Mouse (Mus musculus) gastrocnemius, postnatal 10 days (tissue): ENCODE measurements around the gene Foxj1. TPM values are rescaled to one million over a fixed set of nuclear protein-coding genes. Genes with fewer than 3 reads are reported as not detected.

ENCODE experiments used
- DNase-seq: peaks from one replicate; pipeline ENCODE4 v3.0.0; 2021; ENCODE audit warnings: mixed read lengths
- total RNA-seq, 2 experiments: library from RNA; stranded (reverse); gene quantifications; 2 replicates each; pipeline ENCODE4 v1.2.3; 2021

Gene Foxj1
- total RNA-seq, 2 experiments from 2014 or later, result 0.14 to 0.29 TPM

- DNase-seq, result no peak
Measured at GRCm38 (mm10) chr11:116342069-116342791, 7.0 kb upstream of the Foxj1 start.

GRCm38 (mm10) chr11:116337531-116337930, 2.3 kb upstream of the Foxj1 start:
- no peak for DNase-seq

DNA sequence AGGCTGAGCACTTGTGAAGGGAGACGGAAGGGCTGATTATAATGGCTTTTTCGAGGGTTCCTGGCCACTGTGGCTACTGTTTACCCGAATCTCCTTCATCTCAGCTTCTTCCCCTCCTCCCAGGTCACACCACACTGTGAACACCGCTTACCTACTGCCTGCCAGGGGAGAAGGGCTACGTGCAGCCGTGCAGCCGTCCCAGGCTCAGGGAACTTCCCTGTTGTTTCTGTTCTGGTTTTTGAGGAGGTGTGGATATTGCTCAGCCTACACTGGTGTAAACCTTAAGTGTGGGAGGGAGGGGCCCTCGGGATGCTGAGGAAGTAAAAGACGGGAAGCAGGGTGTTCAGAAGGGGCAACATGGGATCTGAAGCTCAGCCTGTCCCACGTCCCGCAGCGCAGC, 1.8 kb upstream of the Foxj1 start:
- DNase-seq, result no peak

DNA sequence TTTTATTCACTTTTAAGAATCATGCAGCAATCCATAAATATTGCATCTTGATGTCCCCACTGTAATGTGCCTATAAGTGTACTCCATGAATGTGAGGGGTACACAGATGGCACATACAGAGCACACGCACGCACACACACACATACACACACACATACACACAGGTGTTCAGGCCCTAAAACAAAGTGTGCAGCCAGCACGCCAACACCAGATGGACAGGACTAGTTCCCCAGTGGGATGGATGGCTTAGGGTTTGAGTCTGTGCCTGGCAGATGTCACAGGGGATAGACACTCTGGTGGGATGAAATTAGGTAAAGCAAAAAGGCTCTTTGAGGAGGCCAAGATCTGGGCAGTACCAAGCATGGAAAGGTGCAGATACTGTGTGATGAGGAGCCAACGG, 1.2 kb upstream of the Foxj1 start:
- DNase-seq, result no peak

DNA sequence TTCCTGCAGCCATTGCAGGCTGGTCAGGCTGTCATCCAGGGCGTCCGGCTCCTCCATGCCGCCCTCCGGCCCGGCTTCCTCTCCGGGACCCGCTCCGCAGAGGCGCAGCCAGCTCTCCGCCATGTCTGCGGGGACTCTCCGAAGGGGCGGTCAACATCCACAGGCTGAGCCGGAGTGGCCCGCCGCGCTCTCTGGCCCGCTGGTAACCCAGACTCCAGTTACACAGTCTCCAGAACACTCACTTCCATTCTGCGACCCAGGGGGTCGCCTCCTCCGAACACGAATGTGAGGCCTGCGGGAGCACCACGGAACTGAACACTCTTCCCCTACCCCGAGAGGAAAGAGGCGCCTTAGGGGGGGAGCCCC, 799 bp downstream of the Foxj1 start:
- no peak for DNase-seq

DNA sequence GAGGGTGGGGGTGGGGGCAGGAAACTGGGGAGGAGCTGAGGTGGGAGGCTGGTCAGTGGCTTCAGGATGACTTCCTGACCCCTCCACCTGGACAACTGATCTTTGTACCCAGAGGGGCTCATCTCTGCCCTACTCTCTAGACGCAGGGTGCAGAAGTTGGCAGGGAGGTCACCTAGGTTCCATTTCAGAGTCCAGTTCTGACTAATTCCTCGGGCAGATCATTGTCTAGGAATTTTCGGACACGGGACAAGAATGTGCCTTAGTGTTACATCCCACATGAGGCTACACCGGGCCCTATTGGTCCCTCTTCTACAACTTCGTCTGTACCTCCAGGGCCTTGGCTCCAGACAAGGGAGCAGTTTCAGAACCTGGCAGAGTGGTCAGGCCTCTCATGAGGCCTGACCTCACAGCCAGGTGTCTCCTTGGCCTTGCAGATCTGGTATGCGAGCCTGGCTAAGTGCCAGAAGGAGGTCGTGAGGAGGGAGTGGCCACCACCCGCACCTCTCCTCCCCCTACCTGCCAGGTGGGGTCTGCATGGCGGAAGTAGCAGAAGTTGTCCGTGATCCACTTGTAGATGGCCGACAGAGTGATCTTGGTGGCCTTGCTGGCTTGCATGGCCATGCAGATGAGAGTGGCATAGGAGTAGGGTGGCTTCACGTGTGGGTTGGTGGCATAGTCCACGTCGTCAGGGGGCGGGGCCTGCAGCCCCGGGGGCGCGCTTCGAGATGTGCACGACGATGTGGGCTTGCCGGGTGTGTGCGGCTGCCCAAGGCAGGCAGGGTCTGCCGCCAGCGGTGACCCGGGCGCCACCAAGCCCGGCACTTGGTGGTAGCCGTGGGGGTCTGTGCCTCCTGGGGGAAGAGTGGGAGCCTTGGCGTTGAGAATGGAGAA, 1.4 kb downstream of the Foxj1 start:
- DNase-seq, result no peak

DNA sequence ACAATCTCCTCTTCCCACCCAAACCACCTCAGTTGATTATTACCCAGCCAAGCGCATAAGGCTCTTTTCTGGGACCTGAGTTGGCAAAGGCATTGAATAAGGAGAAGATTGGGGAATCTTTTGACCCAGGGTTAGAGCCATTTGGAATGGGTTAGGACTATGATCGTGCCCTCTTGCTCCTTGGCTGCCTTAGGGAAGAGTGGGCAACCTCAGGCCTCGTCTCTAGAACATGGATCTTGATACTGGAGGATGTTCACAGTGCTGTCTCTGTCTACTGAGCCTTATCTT, 2.3 kb downstream of the Foxj1 start:
- DNase-seq, result no peak

GRCm38 (mm10) chr11:116332232-116332982, 2.8 kb downstream of the Foxj1 start:
- peak; percentile 47 for DNase-seq

DNA sequence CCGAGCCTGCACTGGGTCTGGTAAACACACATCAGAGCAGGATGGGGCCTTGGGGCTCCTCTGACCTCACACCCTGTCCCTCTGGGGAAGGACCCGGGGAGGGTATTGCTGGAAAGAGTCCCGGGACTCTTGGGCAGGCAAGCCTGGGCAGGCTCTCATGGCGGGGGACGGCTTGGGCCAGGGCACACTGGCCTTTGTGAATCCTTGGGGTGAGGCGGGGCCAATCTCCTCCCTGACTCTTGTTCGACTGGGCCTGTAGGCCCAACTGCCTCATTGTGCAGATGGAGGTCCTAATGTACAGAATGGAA, 5.0 kb downstream of the Foxj1 start:
- no peak for DNase-seq

DNA sequence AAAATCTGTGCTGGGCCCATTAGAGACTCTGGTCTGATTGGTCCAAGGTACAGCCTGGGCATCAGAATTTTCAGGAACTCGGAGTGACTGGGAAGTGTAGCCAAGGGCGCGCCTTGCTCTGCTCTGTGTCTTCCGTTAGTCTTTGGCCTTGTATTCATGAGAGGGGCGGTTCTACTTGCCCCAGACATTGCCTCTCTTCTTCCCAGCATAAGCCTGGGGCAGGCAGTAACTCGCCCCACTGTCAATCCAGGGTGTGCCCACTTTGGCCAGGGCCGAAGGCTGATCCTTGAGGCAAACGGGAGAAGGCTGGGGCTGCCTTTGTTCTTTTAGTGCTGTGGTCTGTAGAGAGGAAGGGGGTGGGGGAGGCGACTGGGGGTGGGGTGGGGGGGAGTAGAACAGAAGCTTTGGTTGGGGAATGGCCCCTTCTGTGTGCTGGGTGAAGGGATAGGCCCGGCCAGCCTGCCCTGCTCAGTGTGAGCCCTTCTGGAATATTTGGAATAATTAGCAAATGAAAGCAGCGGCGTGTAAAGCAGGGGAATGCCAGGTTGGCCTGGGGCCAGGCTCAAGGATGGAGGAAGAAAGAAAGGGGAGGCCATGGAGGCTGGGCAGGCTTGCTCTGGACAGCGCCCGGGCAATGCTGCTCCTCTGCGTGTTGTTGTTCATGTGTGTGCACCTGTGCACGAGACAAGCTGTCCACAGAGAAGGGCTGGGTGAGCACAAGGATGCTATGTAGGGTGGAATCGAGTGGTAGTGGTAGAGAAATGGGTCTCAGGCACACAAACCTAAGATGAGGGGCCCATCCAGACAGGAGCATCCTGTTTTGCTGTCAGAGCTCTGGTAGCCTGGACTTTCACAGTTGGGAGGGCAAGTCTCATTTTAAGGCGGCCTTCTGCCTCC, 5.6 kb downstream of the Foxj1 start:
- peak; percentile 50 for DNase-seq

DNA sequence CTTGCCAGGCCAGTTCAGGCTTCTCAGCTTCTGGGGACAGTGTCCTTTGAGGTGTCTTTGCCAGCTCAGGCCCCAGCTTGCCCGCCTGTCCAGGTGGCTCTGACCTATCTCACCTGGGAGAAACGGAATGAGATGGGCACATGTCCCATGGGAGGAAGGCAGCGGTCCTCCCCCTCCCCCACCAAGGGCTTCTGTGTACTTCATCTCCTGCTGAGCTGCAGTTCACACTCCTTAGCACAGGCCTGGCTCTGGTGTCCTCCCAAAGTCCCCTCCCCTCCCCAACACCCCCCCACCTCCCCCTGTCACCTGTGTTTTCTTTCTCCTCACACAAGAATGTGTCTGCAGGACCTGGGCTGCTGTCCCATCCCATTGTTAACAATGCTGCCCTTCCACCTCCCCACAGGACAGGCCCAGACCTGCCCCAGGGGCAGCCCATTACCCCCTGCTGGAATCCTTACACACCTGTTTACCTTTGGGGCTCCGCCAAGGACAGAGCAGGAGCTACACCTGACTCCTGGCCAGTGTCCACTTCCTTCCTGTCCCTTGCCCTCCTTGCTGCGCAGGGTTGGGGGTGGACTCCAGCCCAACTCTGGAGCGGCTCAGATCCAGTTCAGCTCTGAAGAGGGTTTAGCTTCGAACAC, 8.1 kb downstream of the Foxj1 start:
- DNase-seq, result no peak

DNA sequence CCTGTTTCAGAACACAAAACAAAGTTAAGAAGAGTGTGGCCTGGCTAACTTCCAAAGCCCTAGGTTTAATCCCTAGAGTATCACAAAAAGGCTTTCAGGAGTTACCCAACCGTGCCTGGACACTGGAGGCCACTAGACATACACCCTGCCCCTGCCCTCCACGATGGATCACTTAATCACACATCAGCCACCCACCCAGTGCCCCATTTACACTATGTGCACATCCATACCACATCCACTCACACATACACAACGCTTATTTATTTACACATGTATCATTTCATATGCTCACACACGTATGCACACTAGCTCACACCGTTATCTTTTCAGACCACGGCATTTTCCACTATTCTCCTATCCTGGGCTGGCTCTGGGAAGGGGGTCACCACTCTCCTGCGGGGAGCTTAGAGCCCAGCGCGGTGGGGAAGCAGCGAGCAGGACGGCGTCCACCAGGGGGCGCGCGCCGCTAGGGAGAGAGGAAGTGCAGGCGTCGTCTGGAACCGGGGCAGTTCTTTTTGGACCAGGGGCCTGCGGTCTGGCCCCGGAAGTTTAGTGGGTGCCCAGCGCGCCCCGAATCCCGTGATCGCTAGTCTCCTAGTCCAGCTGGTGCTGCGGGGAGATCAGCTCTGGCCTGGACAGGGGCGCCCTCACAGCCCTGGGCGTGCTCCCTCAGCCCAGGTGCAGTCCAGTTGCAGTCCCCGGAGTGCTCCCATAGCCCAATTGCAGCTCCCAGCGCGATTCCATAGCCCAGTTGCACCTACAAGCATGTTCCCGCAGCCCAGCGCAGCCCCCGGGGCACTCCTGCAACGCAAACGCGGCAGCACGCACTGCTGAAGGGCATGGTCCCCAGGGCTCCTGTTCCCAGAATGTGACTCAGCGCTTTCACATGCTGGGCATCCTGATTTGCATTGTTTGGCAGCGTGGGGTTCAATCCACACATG, 16.2 kb downstream of the Foxj1 start:
- DNase-seq, result peak; percentile 98

DNA sequence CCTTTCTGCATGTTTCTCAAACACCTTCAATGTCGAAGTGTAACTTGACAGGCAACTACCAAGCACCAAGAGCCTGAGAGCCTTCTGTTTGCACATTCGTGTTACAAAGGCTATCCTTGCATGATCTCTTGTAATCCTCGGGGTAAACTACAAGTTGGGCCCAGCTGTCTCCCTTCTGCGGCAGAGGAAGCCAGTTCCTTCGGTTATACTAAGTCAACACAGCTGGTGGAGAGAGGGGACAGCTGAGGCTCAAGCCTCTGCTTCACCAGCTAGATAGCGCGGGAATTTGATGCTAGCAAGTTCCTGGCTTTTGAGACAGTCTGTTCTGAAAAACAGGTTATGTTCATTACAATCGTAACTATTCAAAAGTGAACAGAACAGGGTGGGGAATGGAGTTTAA, 22.8 kb downstream of the Foxj1 start:
- DNase-seq, result no peak

DNA sequence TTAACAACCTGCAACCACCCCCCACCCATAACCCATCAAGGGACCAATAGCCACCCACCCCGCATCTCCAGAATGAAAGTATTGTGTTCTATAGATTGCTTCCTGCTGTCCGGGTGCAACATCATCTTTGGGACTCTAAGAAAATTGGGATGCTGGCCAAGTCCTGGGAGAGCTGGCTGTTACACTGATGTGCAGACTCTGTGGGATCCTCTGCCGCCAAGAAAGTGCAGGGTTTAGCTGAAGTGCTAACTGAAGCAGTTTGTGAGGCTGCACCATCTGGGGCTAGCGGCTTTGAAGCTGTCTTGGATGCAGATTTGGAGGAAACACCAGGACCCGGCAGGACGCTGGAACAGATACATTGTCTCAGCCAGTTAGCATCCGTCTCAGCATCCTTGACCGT, 24.0 kb downstream of the Foxj1 start:
- no peak for DNase-seq

- no peak for DNase-seq
Measured at GRCm38 (mm10) chr11:116309601-116310000, 25.6 kb downstream of the Foxj1 start.

DNA sequence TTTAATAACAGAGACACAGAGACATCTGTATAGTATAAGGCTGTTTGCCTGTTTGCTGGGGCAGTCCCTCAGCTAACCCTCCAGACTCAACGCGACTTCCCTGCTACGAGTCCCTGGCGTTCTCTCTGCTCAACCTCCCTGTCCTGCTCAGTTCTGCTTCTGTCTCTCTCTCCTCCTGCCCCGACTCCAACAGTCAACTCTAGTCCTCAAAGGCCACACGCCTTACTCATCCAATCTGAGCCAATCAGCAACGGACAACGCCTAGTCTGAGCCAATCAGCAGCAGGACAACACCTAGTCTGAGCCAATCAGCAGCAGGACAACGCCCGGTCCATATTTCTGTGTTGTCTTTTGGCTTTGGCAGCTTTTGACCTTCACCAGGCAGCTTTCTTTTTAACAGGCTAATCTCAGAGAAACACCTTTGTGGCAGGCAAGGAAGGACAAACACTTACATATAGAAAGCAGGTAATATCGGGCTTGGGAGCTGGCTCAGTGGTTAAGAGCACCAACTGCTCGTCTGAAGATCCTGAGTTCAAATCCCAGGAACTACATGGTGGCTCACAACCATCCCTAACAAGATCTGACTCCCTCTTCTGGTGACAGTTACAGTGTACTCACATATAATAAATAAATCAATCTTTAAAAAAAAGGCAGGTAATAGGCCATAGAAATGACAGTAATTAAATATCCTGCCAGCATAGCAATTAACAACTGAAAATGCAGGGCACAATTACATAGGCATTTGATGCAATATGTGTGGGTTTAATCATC, 27.3 kb downstream of the Foxj1 start:
- no peak for DNase-seq

DNA sequence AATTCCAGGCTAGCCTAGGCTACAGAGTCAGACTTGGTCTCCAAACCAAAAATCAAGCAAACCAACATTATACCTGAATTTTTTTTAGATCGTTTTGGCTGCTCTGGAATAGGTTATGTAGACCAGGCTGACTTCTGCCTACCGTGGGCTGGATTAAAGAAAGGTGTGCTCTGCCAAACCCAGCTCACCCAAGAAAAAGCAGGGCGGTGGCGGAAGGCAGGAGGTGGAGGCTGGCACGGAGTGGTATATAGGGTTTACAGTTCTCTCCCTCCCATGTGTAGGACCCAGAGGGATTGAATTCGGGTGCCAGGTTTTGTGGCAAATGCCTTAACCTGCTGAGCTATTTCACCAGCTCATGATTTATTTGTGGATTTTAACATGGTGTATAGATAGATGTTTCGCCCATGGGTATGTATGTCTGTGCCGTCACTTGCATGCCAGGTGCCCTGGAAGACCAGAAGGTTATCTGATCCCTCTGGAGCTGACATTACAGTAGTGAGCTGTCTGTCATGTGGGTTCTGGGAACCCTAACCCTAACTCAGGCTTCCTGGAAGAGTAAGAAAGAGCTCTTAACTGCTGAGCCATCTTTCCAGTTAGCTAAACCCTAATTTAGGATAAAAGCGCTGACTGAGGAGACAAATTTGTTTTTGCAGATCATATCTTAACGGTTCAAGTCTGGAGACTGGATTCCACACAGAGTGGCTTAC, 28.0 kb downstream of the Foxj1 start, which contains the start of gene Exoc7:
Gene Exoc7, minus strand, starts transcription at position 215 of the 707 bp plus-strand sequence.
- no peak for DNase-seq

DNA sequence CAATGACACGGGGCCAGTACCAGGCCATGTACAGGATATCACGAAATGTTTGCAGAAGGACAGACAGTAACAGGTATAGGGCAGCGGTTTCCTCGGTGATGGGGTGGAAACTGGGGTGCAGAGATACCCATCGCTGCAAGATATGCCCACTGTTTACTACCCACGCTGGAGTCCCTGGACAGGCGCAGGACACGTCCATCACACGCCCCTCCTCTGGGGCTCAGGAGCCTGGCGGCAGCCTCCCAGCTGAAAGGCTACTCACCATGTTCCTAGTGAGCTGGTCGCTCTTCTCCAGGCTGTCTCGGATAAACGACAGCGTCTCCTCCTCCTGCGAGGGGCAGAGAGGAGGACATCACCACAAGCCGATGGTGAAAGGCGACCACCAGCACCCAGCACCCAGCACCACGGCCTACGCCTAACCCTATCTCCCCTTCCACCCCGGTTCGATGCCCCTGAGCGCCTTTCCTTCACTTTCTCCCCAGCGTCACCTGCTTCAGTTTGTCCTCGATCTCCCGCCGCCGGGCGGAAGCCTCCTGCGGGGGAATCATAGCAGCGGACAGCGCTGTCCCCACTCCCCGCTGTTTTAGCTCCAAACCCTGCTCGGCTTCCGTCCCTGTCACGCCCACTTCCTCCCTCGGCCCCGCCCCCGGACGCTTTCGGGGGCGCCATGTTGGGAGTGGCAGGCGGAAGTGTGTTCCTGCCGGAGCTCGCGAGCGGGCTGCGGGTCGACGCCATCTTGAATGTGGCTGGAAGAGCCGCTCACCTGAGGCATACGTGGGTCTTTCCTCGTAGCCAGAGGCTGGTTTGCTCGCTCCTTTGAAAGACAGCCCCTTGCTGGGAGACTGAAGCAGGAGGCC, 28.8 kb downstream of the Foxj1 start:
- peak; percentile 95 for DNase-seq
